Mouse (Mus musculus) gastrocnemius, adult 8-10 months (tissue): Measurements from ENCODE around the gene Micu1. TPM values are rescaled to one million over a fixed set of nuclear protein-coding genes. Genes with fewer than 3 reads are reported as not detected.

Source experiments
- DNase-seq, 2 experiments: peaks; one replicate each; pipeline ENCODE4 v3.0.0; 2022; ENCODE audit warnings: low spot score in 2 of 2
- total RNA-seq, 4 experiments: library from RNA; stranded (reverse); gene quantifications; 2 replicates each; pipeline ENCODE4 v1.2.4; 2022

Gene Micu1
- total RNA-seq, 4 experiments from 2014 or later = 50.7 to 57.9 (median 55.4) TPM

DNA sequence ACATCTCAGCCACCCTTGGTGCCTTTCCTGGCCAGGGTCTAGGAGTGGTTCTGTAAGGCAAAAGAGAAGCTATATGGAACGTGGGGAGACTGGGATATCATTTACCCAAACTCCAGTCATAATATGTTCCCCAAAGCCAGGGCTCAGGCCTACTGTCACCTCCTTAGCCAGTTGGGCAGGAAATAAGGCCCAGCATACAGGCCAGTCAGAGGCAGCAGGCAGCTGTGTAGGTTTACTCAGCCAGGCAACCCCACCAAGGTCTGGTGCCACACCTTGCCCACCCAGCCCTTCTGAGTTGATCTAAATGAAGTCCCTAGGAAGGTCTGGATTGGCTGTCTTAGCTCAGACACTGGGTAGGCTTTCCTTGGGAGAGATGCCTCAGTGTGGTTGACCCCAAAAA, 199.2 kb downstream of the Micu1 start:
- no peak for DNase-seq

DNA sequence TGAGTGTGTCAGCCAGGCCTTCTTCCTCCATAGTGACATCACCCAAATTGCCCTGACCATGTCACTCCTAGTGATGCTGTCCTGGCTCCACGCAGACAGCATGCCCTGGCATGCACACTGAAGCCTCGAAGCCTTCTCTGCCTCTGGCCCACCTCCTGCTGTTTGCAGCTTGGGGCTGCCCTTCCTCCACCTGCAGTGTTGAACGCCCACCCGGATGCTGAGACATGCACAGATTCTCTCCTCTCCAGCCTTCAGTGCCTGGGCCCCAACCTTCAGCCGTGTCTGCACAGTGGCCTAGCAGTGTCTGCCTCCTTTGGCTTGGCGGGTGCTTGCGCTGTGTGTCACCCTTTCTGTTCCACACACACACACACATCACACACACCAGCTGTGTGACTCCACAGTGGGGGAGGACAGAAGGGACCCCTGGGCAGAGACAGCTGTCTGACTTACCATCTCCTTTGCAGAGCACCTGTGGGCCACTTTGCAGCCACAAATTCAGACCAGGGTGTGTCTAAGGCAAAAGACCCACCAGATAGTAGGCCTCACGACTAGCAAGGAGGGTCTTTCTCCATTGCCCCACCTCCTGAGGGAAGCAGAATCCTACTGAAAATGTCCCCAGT, 199.8 kb downstream of the Micu1 start:
- no peak for DNase-seq

DNA sequence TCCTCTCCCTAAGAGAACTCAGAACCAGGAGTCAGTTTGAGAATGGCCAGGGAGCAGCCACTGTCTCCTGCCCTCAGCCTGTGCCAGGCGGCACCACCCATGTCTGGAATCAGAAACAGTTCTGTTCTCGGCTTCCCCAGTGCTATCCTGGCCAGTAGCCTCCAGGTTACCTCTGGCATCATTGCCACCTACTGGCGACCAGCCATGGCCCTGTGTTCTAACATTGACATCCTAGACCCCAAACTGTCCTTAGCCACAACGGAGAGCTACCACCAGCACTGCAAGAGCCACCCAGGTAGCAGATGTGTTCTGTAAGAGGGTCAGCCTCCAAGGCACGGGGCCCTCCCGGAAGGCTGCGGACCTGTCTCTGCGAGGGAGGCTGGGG, 200.3 kb downstream of the Micu1 start:
- no peak for DNase-seq

DNA sequence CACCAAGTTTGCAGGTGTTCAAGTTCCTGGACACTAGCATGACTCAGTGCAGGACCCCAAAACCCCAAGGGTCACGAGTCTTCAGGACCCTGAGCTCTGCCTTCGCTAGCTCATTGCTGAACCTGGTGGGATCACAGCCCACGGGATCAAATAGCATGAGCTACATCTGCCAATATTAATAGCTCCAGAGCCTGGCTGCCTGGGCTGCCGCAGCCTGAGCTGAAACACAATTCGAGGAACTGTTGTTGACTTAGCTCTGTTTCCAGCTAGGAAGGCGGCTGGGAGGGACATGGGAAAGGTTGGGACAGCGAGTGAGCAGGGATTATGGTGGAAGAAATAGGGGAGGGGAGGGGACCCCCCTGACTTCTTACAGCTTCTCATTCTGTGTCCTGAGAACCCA, 200.9 kb downstream of the Micu1 start:
- no peak for DNase-seq

DNA sequence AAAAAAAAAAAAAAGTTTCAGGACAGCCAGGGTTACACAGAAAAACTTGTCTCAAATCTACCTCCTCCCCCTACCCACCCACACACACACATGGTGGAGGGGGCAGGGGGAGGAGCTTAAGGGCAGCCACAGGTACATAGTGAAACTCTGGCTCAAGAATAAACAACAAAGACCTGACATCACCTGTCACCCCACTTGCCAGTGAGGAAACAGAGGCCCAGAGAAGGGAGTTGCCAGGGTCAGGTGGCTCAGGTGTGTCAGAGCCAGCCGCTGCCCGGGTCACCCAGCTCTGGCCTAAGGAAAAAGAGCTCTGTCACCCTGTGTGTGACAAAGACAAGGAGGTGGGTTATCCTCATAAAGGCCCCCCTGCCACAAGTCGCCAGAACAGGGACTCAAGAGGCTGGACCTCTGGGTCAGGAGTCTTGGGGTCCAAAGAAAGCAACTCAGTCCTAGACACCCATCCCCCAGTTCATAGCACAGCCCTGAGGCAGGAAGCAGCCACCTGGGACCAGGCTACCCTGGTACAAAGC, 204.9 kb downstream of the Micu1 start:
- no peak for DNase-seq

DNA sequence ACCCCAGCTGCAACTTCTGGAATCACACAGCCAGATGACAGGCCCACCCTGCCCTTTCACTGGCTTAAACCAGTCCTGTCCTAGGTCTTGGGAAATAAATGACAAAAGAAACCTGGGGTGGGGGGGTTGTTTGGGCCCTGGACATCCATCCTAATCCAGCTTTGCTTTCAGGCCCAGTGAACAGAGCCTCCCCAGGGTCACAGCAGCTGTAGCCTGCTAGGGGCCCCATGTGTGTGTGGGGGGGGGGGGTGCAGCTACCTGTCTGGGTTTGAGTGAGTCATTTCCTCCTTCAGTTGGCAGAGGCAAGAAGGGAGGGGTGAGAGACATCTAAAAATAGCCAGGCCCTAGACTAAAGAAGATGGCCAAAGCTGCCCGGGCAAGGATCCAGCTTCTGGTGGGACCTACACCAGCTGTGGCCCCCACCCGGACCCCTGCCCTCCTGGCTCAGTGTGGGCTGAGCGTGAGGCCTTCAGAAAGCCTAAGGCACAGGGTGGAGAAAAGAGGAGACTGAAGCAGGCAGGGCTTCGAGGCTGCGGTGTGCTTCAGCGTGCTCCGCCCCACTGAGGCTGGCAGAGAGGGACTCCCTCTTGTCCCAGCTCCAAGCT, 205.5 kb downstream of the Micu1 start:
- DNase-seq = no peak

DNA sequence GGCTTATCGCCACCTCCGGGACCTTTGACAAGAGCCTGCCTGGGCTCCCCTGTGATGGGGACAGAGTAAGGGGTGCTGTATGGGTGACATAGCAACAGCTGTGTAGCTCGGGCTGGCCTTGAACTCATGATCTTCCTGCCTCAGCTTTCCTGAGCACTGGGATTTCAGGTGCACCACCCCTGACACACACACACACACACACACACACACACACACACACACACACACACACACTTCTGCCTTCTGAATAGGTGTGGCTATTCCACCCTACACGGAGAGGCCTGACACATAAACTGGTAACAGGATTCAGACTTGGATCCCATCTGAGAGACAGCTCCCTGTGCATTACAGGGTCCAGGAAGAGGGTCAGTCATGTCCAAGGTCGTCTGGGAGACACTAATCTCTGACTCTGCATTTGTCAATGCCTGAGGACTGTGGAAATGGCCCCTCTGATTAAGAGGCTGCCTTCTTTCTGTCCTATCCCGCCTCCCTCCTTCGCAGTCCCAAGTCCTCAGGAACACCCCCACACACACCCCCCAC, 206.6 kb downstream of the Micu1 start:
- DNase-seq = no peak

DNA sequence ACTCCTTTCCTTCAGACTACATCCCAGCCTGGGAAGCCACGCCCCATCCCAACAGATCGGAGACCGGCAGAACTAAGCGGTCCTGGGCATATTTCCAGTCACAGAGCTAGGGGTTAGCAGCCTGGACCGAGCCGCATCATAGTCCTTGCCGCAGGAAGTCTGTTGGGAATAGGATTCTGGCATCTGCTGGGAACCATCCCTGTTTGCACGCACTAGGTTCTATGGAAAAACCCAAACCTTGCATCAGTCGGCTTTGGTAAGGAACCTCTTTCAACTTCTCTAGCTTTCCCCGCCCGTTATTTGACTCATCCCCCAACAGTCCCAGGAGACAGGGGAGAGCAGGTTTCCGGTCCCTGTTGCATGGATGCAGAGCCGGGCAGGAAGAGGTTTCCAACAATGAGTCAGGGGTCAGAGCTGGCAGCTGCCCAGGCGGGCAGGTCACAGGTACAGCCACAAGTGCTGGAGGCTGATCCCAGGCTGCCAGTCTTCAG, 207.1 kb downstream of the Micu1 start:
- DNase-seq = no peak

DNA sequence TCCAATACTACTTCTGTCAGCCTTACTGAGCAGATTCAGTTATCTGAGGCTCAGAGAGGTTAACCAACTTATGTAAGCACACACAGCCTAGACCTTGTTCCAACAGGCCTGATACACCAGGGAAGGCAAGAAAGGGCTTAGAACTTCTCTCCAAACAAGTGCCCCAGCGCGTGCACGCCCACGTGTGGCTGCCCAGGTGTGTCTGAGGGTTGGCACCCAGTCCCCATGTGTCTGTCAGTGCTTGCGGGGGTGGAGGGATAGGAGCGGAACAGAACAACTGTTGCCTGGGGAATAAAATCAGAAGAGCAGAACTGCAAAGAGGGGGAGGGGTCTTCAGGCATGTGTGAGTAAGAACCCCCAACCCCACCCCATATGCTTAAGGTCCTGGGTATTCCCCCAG, 208.8 kb downstream of the Micu1 start:
- no peak for DNase-seq

DNA sequence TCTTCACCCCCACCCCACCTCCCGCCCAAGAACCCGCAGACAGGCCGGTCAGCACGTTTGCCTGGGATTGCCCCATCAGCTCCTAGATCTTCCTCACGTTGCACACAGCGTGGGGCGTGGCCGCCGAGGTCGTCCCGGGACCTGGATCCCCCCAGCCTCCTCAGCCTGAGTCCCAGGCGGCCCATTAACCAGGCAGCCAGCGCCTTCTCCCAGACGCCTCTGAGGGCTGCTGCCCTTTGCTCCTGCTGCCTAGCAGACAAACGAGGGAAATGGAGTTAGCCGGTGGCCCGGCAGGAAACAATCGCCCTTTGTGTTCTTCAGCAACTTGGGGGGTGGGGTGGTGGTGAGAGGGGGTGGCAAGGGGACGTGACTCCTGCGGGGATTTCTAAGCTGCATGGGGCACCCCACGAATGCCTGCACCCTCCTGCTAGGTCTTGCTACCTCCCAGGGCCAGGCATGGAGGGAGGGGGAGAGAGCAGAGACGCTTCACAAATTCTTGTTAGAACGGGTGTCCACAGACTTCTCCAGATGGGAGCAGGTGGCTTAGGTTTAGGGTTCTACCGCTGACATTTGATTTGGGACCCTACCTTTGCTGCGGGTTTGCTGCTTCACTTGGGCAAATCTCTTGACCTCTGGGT, 209.4 kb downstream of the Micu1 start:
- DNase-seq = no peak

Other genes starting within 250 kb of the Micu1 start
- gene Gm10322, start 86.4 kb upstream of the Micu1 start, total RNA-seq = not detected
- gene Mcu, start 85.8 kb upstream of the Micu1 start, total RNA-seq = 10 to 100 TPM; 37.1 to 42.2 (median 41.1) TPM
- gene Dnajb12, start 177.1 kb downstream of the Micu1 start, total RNA-seq = 10 to 100 TPM; 77.8 to 89.1 (median 82.1) TPM
- gene Ddit4, start 249.4 kb downstream of the Micu1 start, total RNA-seq = 10 to 100 TPM in 2 of 4 experiments, 1 to 10 TPM in 2; 4.7 to 45.4 (median 9.4) TPM